Mouse (Mus musculus) liver, embryonic 11.5 days (tissue): Measurements from ENCODE around the gene H6pd. TPM values are rescaled to one million over a fixed set of nuclear protein-coding genes. Genes with fewer than 3 reads are reported as not detected.

ENCODE experiments used
- ATAC-seq: fragments of 200-750 bp; cut with Nextera tagmentation; replicated peaks from 2 replicates; pipeline ENCODE4 v1.8.0; 2017; ENCODE audit warnings: moderate number of reproducible peaks, mild to moderate bottlenecking, moderate TSS enrichment, moderate library complexity; ENCODE audit not compliant: low FRiP score
- DNase-seq: peaks from one replicate; pipeline ENCODE4 v3.0.0-alpha.2; 2017; ENCODE audit warnings: low spot score
- H3K27ac ChIP-seq: fragments of 300-500 bp; sonication (generic); 2 replicates; pipeline ENCODE4 v1.5.1; 2014; ENCODE audit warnings: mild to moderate bottlenecking, low read depth, low read length, control low read depth
- H3K27me3 ChIP-seq: fragments of 300-500 bp; sonication (generic); replicated peaks from 2 replicates; pipeline ENCODE4 v1.6.1; 2014; ENCODE audit warnings: low read length, mixed read lengths; ENCODE audit not compliant: control insufficient read depth, insufficient read depth
- H3K36me3 ChIP-seq: fragments of 300-500 bp; sonication (generic); 2 replicates; pipeline ENCODE4 v1.6.1; 2014; ENCODE audit warnings: mild to moderate bottlenecking, low read length, moderate library complexity, mixed read lengths; ENCODE audit not compliant: control insufficient read depth, insufficient read depth
- H3K4me1 ChIP-seq: fragments of 300-500 bp; sonication (generic); replicated peaks from 2 replicates; pipeline ENCODE4 v1.6.1; 2014; ENCODE audit warnings: low read length, mixed read lengths; ENCODE audit not compliant: control insufficient read depth, insufficient read depth
- H3K4me2 ChIP-seq: fragments of 300-500 bp; sonication (generic); 2 replicates; pipeline ENCODE4 v1.6.1; 2014; ENCODE audit warnings: mild to moderate bottlenecking, control low read depth, moderate library complexity
- H3K4me3 ChIP-seq: fragments of 300-500 bp; sonication (generic); 2 replicates; pipeline ENCODE4 v1.5.1; 2014; ENCODE audit warnings: low read depth, low read length, control low read depth
- H3K9ac ChIP-seq: fragments of 300-500 bp; sonication (generic); 2 replicates; pipeline ENCODE4 v1.6.1; 2014; ENCODE audit warnings: low read depth, low read length, control low read depth
- H3K9me3 ChIP-seq: fragments of 300-500 bp; sonication (generic); 2 replicates; pipeline ENCODE4 v1.6.1; 2016; ENCODE audit warnings: low read length, inconsistent platforms, mixed read lengths; ENCODE audit not compliant: control insufficient read depth
- WGBS: fragments of 180-500 bp; shearing (Covaris S2); extraction: QIAGEN DNeasy Blood & Tissue Kit; methylation state at CpG from one replicate; pipeline ENCODE4 v1.1.7; 2014; 5-methylcytosine and 5-hydroxymethylcytosine counted together
- polyA plus RNA-seq: library from polyadenylated mRNA; unstranded; fragments of >200 nt; fragmentation: Nextera tagmentation; extraction: Ambion mirVana; gene quantifications from 2 replicates; pipeline ENCODE4 v1.2.1, GENCODE M21; 2014

H6pd gene
- polyA plus RNA-seq, 1 experiment from 2014 or later: 9.8 TPM

GRCm38 (mm10) chr4:149990212-149990953 is 18.4 kb downstream of the H6pd start:
- Histone ChIP-seq H3K4me2 (peak overlapping the region; percentile 30), H3K9ac (peak overlapping the region; percentile 3; the same call in 1 of the 2 replicates), H3K27me3 (no peaks in the 10 kb centered on the region), H3K4me1 (peaks cover 25% of the 10 kb centered on the region), H3K9me3 (no peaks in the 10 kb centered on the region), H3K4me3 (no peak overlapping the region), H3K27ac (peak overlapping the region; percentile 54; the same call in 1 of the 2 replicates), H3K36me3 (no peaks in the 10 kb centered on the region)
- ATAC-seq (0 out of 2 replicates have a peak, but pooled peaks have one; percentile 21), DNase-seq (no peak)
- 19% methylated on average over 8 of the region's 8 CpGs for WGBS

- Histone ChIP-seq H3K4me3 (peak overlapping the region; percentile 36), H3K4me1 (peaks cover 25% of the 10 kb centered on the region), H3K27me3 (no peaks in the 10 kb centered on the region), H3K9ac (0 out of 2 replicates have a peak overlapping the region, but pooled peaks have one; percentile 25), H3K36me3 (no peaks in the 10 kb centered on the region; the same call in 1 of the 2 replicates), H3K4me2 (peak overlapping the region; percentile 78), H3K9me3 (no peaks in the 10 kb centered on the region), H3K27ac (0 out of 2 replicates have a peak overlapping the region, but pooled peaks have one; percentile 43)
- DNase-seq: peak; percentile 86
- peak; percentile 93 for ATAC-seq
- 4% methylated on average over 21 of the region's 21 CpGs for WGBS
Observed at GRCm38 (mm10) chr4:149988931-149989556, 19.8 kb downstream of the H6pd start.

GRCm38 (mm10) chr4:149988301-149988700 is 20.5 kb downstream of the H6pd start:
- H3K36me3 ChIP-seq: no peaks in the 10 kb centered on the region; the same call in 1 of the 2 replicates
- no peak for DNase-seq
- no peak overlapping the region for H3K9ac ChIP-seq
- no peak for ATAC-seq
- peak overlapping the region; percentile 78 for H3K4me2 ChIP-seq
- peak overlapping the region; percentile 36 for H3K4me3 ChIP-seq
- WGBS: 83% methylated on average over 6 of the region's 6 CpGs
- no peaks in the 10 kb centered on the region for H3K27me3 ChIP-seq
- no peaks in the 10 kb centered on the region for H3K9me3 ChIP-seq
- H3K4me1 ChIP-seq: peaks cover 25% of the 10 kb centered on the region
- no peak overlapping the region for H3K27ac ChIP-seq

DNA sequence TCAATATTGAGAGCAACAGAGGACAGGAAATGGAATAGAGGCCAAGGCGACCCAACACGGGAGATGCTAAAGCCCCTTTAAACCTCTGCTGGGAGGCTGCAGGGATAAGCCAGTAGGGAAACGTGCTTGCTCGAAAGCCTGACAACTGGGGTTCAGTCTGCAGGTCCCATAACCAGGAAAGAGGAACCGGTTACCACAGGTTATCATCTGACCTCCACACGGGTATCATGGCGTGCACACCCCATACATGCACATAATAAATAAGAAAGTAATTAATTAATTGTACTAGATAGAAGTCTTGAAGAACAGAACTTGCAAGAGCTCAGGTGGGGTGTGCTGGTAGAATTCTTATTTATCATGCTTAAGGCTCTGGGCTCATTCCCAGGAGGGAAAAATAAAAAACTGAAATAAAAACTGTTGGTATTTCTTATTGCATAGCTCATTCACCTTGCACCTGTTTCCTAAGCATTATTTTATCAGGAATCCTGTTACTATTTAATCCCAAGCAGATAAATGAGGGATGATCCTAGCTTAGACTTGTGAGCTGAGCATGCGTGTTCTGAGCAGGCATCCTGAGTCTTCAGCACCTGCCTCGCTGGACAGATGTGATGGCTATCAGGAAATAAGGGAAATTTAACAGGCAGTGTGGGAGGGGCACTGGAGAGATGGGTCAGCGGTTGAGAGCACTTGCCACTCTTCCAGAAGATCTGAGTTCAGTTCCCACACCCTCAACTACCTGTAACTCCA is 22.0 kb downstream of the H6pd start:
- no peak overlapping the region for H3K4me2 ChIP-seq
- no peaks in the 10 kb centered on the region for H3K9me3 ChIP-seq
- no peaks in the 10 kb centered on the region; the same call in 1 of the 2 replicates for H3K36me3 ChIP-seq
- no peak for DNase-seq
- WGBS: 75% methylated on average over 10 of the region's 10 CpGs
- H3K9ac ChIP-seq: no peak overlapping the region
- no peaks in the 10 kb centered on the region for H3K27me3 ChIP-seq
- no peak for ATAC-seq
- peaks cover 25% of the 10 kb centered on the region for H3K4me1 ChIP-seq
- H3K27ac ChIP-seq: no peak overlapping the region
- H3K4me3 ChIP-seq: no peak overlapping the region

DNA sequence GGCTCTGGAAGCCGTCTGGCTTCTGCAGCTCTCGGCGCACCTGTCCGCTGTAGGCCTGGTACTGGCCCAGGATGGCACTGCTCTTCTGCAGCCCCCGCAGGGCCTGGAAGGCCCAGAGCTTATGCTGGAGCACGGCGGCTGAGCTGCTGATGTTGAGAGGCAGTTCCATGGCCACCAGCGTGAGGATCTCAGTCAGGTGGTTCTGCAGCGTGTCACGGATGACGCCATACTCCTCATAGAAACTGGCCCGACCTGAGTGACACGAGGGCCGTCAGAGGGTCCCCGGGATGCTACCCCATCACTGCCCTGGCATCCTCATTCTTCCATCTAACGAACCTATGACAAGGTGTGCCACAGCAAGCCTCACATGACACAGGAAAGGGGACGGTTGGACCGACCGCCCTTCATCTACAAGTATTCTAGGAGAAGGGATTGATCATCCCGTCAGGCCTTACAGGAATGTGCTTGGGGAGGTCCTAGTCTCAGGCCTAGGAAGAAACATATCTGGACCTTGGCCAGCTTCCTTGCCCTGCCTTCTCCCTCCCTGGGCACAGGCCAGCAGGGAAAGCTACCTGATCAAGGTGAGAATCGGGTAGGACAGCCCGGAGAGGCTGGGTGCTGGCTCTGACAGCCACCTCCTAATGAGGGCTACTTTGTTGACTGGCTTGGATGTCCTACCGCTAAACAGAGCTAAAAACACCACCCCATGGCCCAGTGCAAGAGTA is 24.7 kb downstream of the H6pd start:
- Histone ChIP-seq H3K4me3 (no peak overlapping the region), H3K36me3 (no peaks in the 10 kb centered on the region; the same call in 1 of the 2 replicates), H3K27me3 (no peaks in the 10 kb centered on the region), H3K9me3 (no peaks in the 10 kb centered on the region), H3K27ac (no peak overlapping the region), H3K4me2 (no peak overlapping the region), H3K4me1 (peaks cover 5% of the 10 kb centered on the region), H3K9ac (no peak overlapping the region)
- no peak for ATAC-seq
- WGBS: 90% methylated on average over 23 of the region's 23 CpGs
- DNase-seq: no peak

GRCm38 (mm10) chr4:149982154-149982553 is 26.7 kb downstream of the H6pd start:
- Histone ChIP-seq H3K9me3 (no peaks in the 10 kb centered on the region), H3K4me1 (peaks cover 7% of the 10 kb centered on the region), H3K36me3 (no peaks in the 10 kb centered on the region; the same call in 1 of the 2 replicates), H3K27me3 (0 out of 2 replicates have a peak, but pooled peaks cover 2% of the 10 kb centered on the region), H3K27ac (no peak overlapping the region), H3K9ac (no peak overlapping the region), H3K4me2 (no peak overlapping the region), H3K4me3 (no peak overlapping the region)
- 85% methylated on average over 15 of the region's 15 CpGs for WGBS
- no peak for ATAC-seq
- DNase-seq: no peak

DNA sequence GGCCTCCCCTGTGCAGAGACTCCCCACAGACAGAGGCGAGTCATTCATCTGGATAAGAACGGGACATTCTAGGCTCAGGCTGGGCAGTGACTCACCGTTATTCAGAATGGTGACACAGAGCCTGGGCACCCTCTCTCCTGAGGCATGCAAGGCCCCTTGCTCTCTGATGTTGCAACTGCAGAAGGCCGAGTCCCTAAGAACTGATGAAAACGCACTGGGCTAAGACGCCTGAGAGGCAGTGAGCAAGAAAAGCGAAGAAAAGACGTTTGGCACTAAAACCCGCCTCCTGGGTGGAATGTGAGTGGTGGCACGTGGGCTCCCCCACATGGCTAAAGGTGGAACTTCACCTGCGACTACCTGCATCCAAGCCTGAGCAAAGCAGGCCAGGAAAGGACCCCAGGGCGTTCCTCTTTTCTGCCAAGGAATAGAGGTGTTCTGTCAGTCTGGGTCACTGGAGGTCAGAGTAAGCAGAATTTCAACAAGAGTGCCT is 29.0 kb downstream of the H6pd start:
- ATAC-seq: peak; percentile 49
- H3K27ac ChIP-seq: no peak overlapping the region
- 9% methylated on average over 12 of the region's 12 CpGs for WGBS

DNA sequence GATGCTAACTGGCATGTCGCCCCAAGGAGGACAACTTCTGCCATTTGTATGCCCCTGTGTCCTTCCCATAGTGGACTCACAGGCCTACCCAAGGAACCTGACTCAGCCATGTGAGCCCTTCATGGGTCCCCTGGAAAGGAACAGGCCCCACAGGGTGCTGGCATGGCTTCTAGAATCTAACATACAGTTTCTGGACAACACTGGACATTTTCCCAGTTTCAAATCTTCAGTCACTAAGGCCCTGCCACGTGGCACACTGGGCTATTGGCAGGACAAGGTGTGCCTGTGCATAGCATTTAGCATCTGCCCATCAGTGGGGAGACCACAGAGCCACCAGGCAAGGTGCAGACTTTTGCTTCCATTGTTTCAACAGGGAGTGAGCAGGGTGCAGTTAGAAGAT is 30.0 kb downstream of the H6pd start:
- Histone ChIP-seq H3K4me3 (no peak overlapping the region), H3K9me3 (no peaks in the 10 kb centered on the region), H3K27me3 (0 out of 2 replicates have a peak, but pooled peaks cover 4% of the 10 kb centered on the region), H3K27ac (no peak overlapping the region), H3K4me2 (no peak overlapping the region), H3K4me1 (peaks cover 10% of the 10 kb centered on the region), H3K36me3 (no peaks in the 10 kb centered on the region; the same call in 1 of the 2 replicates), H3K9ac (no peak overlapping the region; the same call in 1 of the 2 replicates)
- ATAC-seq (no peak), DNase-seq (no peak)
- WGBS: 78% methylated on average over 2 of the region's 2 CpGs

More for the DNA sequence above, 29.0 kb downstream of the H6pd start:
- Histone ChIP-seq H3K9me3 (no peaks in the 10 kb centered on the region), H3K9ac (no peak overlapping the region), H3K36me3 (no peaks in the 10 kb centered on the region; the same call in 1 of the 2 replicates), H3K27me3 (0 out of 2 replicates have a peak, but pooled peaks cover 4% of the 10 kb centered on the region), H3K4me1 (peaks cover 10% of the 10 kb centered on the region), H3K4me3 (no peak overlapping the region), H3K4me2 (peak overlapping the region; percentile 49)
- DNase-seq: peak; percentile 81
